Mouse (Mus musculus) cerebellum, adult 11-12 months (tissue): ENCODE results near the gene Sfi1.
"Not testable (repeated sequence)": the region's sequence is repeated elsewhere in the genome, so short reads cannot be mapped to it uniquely, and the experiment has no call there.

Experiments used
- DNase-seq: peaks from one replicate; pipeline ENCODE4 v3.0.0; 2022

The Sfi1 gene

GRCm38 (mm10) chr11:3142413-3142812, 50.9 kb downstream of the Sfi1 start:
- peak; percentile 82 for DNase-seq

- not testable (repeated sequence) for DNase-seq
These were observed 52.2 kb downstream of the Sfi1 start for GRCm38 (mm10) chr11:3140967-3141535.

GRCm38 (mm10) chr11:3138323-3138722, 54.9 kb downstream of the Sfi1 start:
- DNase-seq, result not testable (repeated sequence)

- peak; percentile 44 for DNase-seq
These were observed 56.0 kb downstream of the Sfi1 start for GRCm38 (mm10) chr11:3137279-3137678.

GRCm38 (mm10) chr11:3135956-3136355, 57.3 kb downstream of the Sfi1 start:
- not testable (repeated sequence) for DNase-seq

- not testable (repeated sequence) for DNase-seq
These were observed 57.9 kb downstream of the Sfi1 start for GRCm38 (mm10) chr11:3135391-3135790.

- DNase-seq, result not testable (repeated sequence)
These were observed 59.9 kb downstream of the Sfi1 start for GRCm38 (mm10) chr11:3133360-3133759.

- DNase-seq, result not testable (repeated sequence)
These were observed 60.3 kb downstream of the Sfi1 start for GRCm38 (mm10) chr11:3132957-3133356.

GRCm38 (mm10) chr11:3132001-3132400, 61.3 kb downstream of the Sfi1 start:
- peak; percentile 84 for DNase-seq

- peak; percentile 85 for DNase-seq
These were observed 63.4 kb downstream of the Sfi1 start for GRCm38 (mm10) chr11:3129852-3130251.

- DNase-seq, result peak; percentile 56
These were observed 64.0 kb downstream of the Sfi1 start for GRCm38 (mm10) chr11:3129276-3129675.

- peak; percentile 74 for DNase-seq
These were observed 65.9 kb downstream of the Sfi1 start for GRCm38 (mm10) chr11:3127303-3127795.

GRCm38 (mm10) chr11:3126478-3127302, 66.6 kb downstream of the Sfi1 start:
- peak; percentile 99 for DNase-seq

- peak; percentile 67 for DNase-seq
These were observed 67.3 kb downstream of the Sfi1 start for GRCm38 (mm10) chr11:3125922-3126321.

- peak; percentile 70 for DNase-seq
These were observed 68.1 kb downstream of the Sfi1 start for GRCm38 (mm10) chr11:3124932-3125810.

GRCm38 (mm10) chr11:3114403-3114802, 78.9 kb downstream of the Sfi1 start:
- DNase-seq, result no peak

- no peak for DNase-seq
These were observed 87.1 kb downstream of the Sfi1 start for GRCm38 (mm10) chr11:3106154-3106553.

GRCm38 (mm10) chr11:3105261-3105731, 88.0 kb downstream of the Sfi1 start:
- no peak for DNase-seq

GRCm38 (mm10) chr11:3104501-3105260, 88.6 kb downstream of the Sfi1 start:
- DNase-seq, result not testable (repeated sequence)

- DNase-seq, result no peak
These were observed 89.6 kb downstream of the Sfi1 start for GRCm38 (mm10) chr11:3103619-3104164.

GRCm38 (mm10) chr11:3102626-3103025, 90.6 kb downstream of the Sfi1 start:
- not testable (repeated sequence) for DNase-seq
